Mouse (Mus musculus): Measurements from ENCODE around the gene Rplp2.
A peak's percentile ranks its signal among the peaks of the same experiment; 100 is the strongest.

Rplp2 gene

DNA sequence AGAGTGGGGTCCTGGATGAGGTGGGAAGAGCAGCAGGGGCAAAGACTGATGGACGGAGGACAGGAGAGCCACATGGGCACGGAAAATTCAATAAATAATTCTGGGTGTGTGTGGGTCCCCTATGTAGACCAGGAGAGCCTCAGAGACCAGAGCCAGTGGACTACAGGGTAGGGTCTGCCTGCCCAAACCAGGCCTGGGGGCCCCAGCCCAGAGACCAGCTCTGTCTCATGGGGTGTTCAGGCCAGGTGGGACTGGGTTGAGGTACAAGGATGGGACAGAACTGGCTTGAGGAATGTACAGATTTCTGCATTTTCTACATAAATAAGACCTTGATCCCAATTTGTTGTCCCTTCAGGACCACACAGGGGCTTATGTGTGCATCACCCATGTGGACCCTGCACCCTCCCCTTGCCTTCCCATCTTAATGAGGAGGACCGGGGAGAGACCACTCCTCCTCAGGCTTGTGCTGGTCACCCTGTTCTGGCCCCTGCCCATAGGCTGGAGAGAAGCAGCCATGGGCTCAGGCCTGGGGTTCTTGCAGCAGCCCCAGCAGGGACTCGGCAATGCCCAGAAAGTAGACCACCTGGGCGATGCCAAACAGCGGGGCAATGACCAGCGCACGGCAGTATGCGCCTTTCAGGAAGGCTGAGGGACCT lies 16.5 kb upstream of the Rplp2 start:
- DNase-seq (ENCODE audit: low spot score) = no peak

DNA sequence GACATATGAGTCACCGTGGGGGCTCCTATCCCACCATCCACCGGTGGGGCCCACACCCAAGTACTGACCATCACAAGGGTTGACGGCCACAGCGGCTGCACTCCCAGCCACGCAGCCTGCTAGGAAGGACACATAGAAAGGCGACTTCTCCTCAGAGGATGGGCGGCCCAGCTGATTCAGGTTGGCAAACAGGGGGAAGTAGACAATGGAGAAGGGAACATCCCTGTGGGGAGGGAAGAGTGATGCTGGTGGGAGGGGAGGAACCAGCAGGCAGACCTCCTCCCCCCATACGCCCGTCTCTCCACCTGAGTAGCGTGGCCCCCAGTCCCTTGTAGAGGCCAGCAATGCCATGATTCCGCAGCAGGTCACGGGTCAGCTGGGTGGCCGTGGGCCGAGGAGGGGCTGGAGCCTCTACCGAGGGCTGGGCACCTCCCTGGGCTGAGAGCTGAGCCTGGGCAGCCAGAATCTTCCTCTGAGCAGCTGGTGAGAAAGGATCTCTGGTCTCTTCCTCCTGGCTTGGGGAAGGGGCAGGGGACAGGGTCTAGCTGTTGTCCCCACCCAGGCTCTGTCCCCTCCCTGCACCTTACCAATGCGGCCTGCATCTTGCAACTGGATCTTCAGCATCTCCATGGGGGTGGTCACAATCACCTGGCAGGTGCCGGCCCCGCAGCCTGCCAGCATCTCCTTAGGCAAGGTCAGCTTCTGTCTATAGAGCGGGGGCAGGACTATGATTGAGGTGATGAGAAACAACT lies 15.6 kb upstream of the Rplp2 start:
- DNase-seq (ENCODE audit: low spot score) = no peak

DNA sequence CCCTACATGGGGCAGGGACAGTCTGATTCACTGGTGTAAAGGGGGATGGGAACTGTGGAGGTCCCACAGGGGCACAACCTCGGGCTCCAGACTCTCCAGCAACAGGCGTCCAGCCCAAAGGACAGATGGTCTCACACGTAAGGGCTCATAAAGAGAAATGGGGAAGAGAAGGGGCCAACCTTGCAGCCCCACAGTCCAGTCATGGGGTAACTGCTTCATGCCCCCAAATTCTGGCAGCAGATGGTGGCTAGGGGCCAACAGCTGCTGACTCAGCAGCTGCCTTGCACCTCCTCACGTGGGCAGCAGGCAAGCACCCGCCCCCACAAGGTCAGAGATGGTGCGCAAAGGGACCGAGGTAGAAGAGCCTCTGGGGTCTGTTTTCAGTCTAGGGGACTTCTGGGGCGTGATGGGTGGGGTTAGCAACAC lies 15.0 kb upstream of the Rplp2 start:
- DNase-seq (ENCODE audit: low spot score) = no peak

DNA sequence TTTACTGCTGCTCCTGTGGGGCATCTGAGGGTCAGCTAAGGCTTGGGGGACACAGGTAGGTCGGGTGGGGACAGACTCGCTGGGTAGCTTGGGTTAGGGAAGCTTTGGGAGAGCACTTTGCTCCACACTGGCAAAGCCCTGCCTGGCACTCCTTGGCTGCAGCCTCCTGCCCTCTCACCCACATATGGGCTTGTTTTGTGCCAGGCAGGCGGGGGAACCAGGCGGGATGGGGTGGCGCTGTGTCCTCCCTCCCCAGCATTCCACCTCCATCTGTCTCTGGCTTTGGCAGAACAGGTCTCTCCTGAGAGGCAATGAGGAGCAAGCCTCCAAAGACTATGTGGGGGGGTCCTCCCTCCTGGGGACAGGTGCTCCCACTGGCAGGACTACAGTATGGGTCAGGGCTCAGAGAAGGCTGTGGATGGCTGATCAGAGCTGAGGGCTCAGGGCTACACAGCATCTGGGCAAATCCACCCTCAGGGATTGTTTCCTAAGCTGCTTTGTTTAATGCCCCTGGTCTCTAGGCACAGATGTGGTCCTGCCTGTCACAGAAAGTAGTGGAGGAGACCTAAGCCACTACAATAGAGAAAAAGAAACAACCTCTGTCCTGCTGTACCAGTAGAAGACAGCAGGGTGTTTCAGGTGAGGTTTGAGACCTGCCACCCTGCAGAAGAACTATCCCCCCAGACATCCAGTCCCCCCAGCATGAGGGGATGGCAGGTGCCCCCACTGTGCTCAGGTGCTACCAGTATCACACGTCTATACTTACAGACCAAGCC lies 14.2 kb upstream of the Rplp2 start:
- no peak for DNase-seq (ENCODE audit: low spot score)

DNA sequence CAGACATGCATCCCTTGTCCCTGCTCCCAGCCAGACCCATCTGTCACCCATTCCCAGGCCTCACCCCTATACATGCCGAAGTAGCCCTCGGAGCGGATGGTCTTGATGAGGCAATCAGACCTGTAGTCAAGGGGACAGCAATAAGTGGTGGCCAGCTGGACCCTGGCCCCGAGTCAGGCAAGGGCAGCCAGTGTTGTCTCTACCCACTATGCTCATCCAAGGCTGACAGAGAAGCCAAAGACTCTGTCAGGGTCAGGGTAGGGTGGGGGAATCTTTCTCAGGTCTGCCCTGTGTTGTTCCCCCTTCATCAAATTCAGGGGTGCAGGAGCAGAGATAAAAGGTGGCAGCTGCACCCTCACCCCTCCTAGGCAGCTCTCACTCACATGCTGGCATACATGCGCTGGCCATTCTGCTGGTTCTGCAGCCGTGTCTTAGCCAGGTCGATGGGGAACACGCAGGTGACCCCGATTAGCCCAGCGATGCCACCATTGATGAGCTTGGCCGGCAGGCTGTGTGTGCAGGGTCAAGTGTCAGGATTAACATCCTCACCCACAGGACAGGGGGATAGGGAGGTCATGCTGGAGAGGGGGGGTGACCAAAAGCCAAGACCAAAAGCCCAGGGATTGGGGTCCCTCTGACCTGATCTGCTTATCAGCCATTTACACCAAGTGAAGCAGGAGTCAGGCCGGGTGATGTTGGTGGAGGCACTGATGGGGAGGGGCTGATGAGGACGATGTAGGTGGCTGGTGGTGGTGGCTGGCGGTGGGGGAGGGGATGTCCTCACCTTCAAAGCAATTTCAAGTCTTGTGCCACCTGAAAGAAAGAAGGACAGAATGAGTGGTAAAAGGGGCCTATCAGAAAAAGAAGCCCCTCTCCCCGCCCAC lies 13.4 kb upstream of the Rplp2 start:
- no peak for DNase-seq (ENCODE audit: low spot score)

DNA sequence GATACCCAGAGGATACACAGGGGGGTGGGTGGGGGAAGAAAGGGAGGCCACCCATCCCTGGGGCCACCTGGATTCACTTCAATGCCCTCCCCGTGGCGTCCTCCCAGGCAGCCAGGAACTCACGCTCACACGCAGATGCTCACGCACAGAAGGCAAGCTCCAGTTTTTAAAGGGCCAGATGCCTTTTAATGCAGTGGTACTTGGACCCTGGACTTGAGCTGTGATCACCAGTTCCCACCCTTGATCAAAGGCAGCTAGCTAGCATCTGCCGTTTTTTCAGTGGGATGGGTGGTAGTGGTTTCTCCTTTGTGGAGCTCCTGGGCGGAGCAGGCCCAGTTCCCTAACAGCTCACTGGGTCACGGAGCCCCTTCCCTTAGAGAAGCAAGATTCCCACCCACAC lies 12.7 kb upstream of the Rplp2 start:
- peak; percentile 76 for DNase-seq (ENCODE audit: low spot score)

DNA sequence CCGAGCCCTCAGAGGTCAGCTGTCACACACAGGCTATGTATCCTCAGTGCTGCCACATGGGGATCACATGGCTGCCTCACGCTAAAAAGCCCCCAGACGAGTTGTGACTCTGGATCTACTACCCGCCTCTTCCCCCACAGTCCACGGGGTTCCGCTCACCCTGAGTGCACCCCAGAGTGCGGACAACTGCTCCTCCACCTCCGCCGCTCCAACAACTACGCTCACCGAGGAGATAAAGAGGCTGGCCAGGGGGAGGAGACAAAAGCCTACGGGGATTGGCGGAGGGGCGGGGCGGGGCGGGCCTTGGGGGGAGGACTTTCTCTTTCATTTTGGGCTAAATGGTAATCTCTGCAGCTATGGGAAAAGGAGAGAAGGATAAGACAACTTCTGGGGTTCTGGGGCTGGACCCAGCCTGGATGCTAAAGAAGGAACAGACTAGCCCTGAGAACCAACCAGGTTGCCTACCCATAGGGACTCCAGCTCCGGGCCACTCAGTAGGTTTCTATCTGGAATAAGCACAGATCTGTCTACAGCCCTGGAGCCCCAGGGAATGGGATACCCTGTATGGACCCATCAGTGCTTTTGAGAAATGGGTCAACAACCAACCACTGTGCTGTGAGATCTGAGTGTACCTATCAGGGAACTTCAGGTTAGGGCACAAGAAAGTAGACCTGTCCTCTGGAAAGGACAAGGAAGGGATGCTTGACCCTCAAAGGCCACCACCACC lies 11.9 kb upstream of the Rplp2 start:
- DNase-seq (ENCODE audit: low spot score) = peak; percentile 70

DNA sequence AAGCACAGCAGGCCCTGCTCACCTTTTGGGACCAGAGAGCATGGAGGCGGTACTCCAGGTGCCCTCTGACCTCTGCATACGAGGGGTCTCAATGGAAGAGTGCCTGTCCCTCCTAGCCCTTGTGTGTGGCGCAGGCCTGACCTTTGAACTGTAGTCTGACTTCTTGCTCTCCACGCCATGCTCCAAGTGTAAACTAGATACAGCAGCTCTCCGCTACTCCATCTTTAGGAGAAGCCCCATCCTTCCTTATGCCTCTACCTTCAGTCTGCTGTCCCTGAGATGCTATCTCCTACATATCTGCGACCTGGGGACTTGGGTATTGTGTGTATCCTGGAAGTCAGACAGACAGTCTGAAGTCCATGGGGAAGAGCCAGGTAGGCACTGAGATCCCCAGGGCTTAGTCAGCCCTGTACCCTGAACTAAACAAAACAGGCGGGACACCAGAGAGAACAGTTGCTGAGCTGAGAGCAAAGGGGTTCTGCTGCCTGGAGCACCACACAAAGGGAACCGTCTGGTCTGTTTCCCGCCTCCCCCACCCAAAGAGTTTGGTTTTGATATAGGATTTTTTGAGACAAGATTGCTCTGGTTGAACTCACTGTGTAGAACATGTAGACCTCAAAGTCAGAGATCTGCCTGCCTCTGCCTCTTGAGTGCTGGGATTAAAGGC lies 11.2 kb upstream of the Rplp2 start:
- DNase-seq (ENCODE audit: low spot score) = no peak

DNA sequence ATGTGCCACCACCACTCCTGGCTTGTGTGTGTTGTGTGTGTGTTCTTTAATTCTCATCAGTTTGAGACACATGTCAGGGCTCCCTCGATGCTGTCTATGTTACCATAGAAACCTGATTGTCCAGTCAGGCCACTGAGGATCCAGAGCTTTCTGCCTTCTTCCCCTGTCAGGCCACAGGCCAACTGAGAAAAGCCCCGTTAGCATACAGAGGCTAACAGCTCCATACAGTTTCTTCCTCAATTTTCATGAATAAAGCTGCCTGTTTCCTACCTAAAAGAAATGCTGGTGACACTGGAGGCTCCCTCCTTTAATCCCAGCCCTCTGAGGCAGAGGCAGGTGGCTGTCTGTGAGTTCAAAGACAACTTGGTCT lies 10.7 kb upstream of the Rplp2 start:
- DNase-seq (ENCODE audit: low spot score) = no peak

DNA sequence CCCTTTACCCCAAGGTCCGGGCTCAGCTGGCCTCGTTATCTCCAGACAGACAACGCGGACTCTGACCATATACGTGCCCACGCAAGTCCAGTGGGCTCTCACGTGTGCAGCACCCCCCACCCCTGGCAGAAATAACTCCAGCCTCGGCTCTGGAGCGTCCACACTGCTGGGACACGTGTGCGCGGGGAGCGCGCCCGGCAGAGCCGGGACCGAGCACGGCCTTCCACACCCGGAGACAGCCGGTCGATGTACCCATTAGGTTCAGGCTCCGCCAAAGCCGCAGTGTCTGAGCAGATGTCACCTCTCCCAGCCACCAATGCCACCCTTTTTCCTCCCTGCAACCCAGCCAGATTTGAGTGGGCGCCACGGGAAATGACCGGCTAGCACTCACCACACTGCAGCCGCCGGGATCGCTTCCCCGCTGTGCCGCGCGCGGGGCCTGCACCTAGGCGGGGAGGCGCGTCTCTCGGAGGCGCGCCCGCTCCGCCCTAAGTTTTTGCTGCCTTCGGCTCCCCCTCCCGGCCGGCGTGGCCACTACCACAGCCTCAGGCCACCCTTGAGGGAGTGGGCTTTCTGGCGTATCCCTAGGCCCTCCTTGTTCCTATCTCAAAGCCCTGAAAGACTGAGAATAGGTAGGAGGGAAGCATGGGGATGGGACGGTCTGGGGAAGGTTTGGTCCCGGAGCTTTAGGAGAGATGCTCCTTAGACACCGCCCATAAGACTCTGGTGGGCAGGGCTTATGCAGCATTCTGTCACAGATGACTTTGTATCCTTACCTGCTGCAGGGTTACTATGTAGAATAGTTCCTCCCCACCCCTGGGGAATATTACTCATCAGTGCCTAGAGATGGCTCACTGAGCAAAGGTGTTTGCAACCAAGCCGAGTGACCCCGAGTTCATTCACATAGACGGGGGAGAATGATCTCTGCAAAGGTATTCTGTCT lies 9.7 kb upstream of the Rplp2 start, which contains the start of gene Slc25a22:
Slc25a22 (minus strand) TSS at position 715 of the 943 bp plus-strand sequence.
- peak; percentile 89 for DNase-seq (ENCODE audit: low spot score)

DNA sequence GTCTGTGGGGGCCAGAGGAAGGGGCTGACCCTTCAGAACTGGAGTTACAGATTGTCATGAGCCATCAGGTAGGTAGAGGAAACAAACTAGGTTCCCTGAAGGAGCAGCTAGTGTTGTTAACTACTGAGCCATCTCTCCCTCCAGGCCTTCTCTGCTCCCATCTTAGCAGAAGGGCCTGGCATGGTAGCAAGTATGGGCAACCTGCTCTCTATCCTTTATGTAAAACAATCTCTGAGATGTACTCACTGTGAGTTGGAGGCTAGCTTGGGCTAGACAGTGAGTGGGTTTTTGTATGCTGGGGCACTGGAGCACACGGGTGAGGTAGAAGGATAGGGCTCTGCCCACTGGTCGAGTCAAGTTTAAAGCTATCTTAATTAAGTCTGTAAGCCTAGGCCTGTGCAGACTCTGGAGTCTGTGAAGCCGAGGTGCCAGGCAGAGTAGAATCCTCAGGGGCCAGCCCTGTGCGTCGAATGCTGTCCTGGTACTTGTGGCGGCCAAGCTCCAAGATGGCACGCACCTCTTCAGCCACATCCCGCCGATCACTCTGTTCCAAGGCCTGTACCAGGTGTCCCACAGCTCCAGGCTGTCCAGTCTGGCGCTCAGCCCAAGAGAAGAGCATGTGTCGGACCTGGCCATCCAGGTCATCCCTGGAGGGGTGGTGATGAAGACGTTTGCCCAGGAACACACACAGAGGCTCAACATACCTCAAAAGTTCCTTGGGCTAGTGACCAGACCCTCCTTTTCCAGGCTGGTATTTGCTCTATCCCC lies 8.8 kb upstream of the Rplp2 start:
- DNase-seq (ENCODE audit: low spot score) = no peak

DNA sequence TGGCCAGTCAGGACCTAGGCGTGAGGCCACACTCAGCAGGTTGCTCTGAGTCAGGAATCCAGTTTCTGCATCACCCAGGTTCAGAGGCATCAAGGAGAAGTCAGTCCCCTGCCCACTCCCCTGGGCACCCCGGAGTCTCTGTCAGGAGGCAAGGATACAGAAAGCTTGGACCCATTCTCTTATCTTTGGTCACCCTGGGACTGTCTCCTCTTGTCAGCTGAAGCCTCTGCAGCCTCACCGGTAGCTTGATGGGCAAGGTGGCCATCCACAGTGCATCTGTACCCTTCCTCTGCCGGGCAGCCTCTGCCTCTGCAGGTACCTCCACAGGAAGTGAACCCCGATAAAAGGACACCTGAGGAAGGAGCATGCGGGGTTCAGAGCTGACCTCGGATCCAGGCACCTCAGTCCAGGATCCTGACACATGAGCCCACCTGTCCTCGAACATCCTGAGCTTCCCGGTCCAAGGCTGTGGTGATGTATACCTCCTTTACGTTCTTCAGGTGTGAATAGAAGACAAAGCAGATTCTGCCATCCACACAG lies 8.0 kb upstream of the Rplp2 start:
- DNase-seq (ENCODE audit: low spot score) = no peak

DNA sequence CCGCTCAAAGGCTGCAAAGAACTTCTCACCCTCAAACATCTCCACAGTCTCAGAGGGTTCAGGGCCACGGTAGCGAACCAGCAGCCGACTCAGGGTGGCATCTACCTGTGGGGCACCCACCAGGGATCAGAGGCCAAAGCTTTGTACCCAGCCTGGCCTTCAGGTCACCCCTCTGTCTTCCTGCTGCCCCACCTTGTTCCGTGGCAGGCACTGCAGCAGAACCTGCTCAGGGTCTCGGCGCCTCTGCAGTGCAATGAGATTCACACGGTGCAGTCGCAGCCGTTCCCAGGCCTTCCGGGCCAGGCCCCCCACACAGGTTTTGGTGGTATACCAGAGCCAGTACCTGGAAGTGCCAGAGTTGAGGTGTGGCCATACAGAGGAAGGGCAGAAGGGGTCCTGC lies 7.4 kb upstream of the Rplp2 start:
- no peak for DNase-seq (ENCODE audit: low spot score)

DNA sequence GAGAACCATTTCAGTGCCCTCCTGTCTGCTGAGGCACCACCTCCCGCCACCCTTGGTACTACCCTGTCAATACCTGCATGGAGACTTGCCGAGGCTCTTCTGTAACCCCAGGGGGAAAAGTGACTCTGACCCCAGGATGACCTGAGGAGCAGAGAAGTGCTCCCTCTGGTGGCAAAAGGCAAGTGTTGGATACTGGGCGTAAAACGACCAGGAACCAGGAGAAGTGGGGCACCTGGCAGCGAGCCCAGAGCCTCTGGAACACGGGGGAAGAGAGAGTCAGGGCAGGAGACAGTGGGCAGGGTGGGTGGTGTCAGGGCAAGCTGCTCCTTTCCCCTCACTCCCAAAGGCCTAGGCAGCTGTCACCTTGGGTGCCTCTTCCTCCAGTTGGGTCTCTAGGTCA lies 6.6 kb upstream of the Rplp2 start:
- DNase-seq (ENCODE audit: low spot score) = peak; percentile 71

DNA sequence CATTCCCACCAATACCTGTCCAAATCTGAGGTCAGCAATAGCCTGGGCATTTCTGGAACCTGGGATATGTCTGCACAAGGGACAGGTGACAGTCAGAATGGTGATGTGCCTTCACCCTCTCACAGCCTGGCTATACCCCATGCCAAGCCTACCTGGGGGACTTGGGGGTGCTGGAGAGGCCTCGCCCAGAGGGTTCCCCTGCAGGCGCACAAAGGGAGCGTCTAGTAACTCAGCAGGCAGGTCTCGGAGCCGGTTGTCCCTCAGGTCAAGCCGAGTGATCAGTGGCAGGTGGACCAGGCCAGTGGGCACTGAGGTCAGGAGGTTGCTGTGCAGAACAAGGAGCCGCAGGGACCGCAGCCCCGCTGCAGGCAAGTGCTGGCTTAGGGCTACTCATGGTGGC lies 5.7 kb upstream of the Rplp2 start:
- DNase-seq (ENCODE audit: low spot score) = no peak

DNA sequence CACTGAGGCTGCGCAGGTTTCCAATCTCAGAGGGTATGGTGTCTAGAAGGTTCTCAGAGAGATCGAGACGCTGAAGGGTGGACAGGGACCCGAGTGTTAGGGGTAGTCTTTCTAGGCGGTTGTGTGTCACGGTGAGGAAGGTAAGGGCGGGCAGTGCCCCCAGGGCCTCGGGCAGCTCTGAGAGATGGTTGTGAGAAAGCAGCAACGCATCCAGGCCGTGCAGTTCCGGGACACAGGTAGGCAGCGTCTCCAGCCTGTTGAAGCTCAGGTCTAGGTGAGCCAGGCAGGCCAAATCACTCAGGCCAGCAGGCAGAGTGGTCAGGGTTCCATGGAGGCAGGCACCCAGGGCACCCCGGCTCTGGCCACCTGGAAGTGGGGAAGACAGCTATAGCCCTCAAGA lies 5.0 kb upstream of the Rplp2 start:
- DNase-seq (ENCODE audit: low spot score) = no peak

DNA sequence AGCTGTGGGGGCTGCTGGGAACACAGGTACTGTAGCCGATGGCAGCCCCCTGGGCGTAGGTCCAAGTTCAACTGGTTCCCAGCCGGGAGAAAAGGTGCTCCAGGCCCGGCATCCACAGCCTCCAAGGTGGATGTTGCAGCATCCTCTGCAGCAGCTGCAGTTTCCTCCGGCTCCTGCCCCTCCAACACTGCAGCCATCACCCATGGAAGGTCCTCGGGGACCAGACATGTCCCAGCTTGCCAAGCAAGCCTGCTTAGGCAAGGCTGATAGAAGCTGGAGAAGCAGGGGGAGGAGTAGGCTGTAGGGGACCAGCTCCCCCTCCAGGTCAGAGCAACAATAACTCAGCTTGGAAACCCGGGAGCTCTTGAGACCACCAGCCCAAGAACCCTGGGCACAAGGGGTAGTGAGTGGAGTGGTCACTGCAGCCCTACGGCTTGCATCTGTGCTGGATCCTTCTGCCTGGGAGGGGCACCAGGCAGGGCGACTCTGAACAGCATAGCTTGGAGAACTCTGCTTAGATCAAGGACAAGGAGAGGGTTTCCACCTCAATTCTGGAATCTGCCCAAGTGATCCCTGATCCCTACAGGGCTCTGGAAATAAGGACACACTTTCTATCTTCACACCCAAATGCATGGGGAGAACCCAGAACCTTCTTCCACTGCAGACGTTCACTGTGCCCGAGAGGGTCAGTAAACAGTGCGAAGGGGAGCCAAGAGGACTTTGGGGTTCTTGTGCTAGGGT lies 3.9 kb upstream of the Rplp2 start:
- peak; percentile 77 for DNase-seq (ENCODE audit: low spot score)

DNA sequence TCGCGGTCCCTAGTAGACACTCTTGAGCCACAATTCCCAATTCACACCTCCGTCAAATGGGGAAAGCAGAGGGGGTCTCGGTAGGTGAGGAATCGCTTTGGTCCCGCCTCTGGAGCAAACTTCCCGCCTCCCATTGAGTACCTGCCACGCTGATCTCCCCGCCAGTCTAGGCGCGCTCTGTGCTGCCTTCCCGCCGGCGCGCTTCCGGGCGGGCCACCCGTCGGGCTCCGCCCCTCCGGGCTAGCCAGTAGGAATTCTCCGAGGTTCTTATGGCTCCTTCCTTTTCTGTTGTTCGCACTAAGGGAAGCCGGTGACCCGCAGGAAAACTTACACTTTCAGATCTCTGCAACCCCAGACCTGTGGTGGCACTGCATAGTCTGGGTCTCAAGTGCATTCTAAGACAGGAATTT lies 3.3 kb upstream of the Rplp2 start, which contains the start of gene Pidd1:
Pidd1 (minus strand) TSS at position 198 of the 410 bp plus-strand sequence.
- peak; percentile 90 for DNase-seq (ENCODE audit: low spot score)
